Mouse (Mus musculus) left cerebral cortex, postnatal 14 days (tissue): ENCODE measurements around the gene D930007J09Rik. TPM values are rescaled to one million over a fixed set of nuclear protein-coding genes. Genes with fewer than 3 reads are reported as not detected.

Source experiments
- DNase-seq, 2 experiments: peaks; one replicate each; pipeline ENCODE4 v3.0.0; 2021 to 2022; ENCODE audit warnings: low spot score in 2 of 2, mixed read lengths in 1 of 2
- intact Hi-C: fragments of 180-260 bp; cut with DNase I; formaldehyde crosslinking; loops from one replicate; pipeline ENCODE4 v1.15.1; 2025
- long read RNA-seq, 2 experiments: library from polyadenylated mRNA; stranded (forward); transcript quantifications; one replicate each; pipeline ENCODE4 v2.0.0; 2021
- total RNA-seq, 2 experiments: library from RNA; stranded (reverse); gene quantifications; 2 replicates each; pipeline ENCODE4 v1.2.3; 2021

D930007J09Rik gene
- total RNA-seq, result 1 to 10 TPM; 1.8 TPM
- long read RNA-seq, experiment 1, result 0 reads
- long read RNA-seq, experiment 2, partial matches to known transcripts, result 0 of 2 reads
- long read RNA-seq, experiment 2, other reads (novel, unspliced or antisense), result 0 of 2 reads

DNA sequence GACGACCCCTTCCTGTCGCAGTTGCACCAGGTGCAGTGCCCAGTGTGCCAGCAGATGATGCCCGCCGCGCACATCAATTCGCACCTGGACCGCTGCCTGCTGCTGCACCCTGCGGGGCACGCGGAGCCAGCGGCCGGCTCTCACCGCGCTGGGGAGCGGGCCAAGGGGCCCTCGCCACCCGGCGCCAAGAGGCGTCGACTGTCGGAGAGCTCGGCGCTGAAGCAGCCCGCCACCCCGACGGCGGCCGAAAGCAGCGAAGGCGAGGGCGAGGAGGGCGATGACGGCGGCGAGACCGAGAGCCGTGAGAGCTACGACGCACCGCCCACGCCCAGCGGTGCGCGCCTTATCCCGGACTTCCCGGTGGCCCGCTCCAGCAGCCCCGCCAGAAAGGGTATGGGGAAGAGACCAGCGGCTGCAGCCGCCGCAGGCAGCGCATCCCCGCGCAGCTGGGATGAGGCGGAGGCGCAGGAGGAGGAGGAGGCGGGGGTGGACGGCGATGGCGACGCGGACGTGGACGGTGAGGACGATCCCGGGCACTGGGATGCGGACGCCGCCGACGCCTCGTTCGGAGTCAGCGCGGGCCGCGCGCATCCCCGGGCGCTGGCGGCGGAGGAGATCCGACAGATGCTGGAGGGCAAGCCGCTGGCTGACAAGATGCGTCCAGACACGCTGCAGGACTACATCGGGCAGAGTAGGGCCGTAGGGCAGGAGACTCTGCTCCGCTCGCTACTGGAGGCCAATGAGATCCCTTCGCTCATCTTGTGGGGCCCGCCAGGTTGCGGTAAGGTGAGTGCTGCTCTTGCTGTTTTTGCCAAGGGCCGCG, at the start of gene D930007J09Rik:
TSS of gene D930007J09Rik (minus strand) at position 591 of the 823 bp plus-strand sequence.
- DNase-seq, result peak; percentile 49 to 61
- intact Hi-C loops, result no loop called here

- intact Hi-C loops, result no loop called here
- DNase-seq, result peak; percentile 52 to 66
These were observed 49.3 kb upstream of the D930007J09Rik start for GRCm38 (mm10) chr13:32851967-32852366.

GRCm38 (mm10) chr13:32850668-32851404, 48.2 kb upstream of the D930007J09Rik start, which contains the start of gene Serpinb1a:
Serpinb1a (minus strand) TSS chr13:32851185.
- intact Hi-C loops, result no loop called here
- no peak for DNase-seq

DNA sequence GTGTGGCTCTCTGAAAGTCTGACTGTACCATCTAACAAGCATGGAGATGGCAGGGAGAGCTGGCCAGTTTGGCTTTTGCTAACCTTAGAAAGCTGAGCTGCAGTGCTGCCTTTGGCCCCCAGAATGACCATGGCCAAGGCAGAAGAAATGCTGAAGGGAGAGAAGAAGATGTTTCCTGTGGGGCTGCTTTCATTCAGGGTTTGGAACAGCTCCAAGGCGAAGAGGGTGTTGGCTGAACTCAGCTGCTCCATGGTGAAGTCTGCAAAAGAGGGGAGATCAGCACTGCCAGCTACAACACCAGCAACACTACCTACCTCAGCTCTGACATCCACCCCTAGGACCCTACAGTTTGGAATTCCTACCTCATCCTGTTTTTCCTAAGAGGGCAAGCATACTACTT, 47.5 kb upstream of the D930007J09Rik start:
- no peak for DNase-seq
- intact Hi-C loops, result no loop called here

DNA sequence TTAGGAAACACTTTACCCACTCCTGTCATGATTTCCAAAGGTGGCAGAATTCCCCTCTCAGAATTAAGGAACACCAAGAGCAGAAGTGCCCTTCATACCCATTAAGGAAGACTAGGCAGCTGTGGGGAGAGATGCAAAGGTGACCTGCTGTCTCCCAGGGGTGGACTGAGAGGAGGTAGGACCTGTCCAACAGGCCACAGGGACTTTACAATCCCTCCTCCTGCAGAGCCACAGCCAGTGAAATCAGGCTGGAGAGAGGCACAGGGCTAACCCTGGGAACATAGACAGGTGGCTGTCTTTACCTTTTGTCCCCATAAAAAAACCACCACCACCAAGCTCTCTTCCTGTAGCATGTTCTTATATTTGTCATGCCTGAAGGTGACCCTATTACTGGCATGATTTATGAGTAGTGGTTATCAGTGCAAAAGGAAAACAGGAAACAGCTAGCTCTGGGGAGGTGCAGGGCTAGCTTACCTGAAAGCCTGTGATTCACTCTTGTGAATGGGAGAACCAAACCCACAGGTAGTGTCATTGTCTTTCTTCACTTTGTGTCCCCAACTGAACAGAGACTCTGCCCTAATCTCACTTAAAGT, 47.0 kb upstream of the D930007J09Rik start:
- intact Hi-C loops, result no loop called here
- no peak for DNase-seq

DNA sequence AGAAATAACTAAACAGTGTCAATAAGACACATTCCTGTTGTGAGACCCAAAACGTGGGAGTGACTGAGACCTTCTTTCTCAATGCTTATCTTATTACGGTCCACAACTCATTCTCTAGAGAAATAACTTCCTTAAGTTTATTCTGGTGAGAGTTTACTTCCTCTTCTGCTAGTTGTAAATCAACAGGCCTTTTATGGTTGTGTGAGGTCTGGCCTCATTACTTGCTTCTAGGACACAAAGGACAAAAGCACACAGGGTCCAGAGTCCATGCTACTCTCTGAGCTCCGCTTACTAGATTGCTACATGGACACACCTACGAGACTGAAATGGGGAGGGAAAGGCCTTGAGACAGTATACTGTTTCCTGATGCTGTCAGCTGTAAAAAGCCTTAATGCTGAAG, 46.4 kb upstream of the D930007J09Rik start:
- intact Hi-C loops, result no loop called here
- no peak for DNase-seq

DNA sequence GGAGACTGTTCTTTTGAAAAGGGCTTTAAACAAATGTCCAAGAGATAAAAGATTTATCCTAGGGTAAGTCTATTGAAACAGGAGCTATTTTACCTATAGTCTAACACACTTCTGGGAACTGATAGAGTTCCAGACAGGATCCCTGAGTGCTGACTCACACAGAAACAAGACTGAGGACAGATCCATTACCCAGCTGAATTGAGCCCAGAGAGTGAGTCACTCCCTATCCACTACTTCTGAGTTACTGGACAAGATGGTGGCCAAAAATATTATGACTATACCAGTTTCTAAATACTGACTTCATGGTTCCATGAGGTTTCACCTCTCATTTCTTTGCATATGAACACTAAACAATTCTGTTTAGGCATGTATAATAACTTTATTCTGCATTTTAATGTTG, 43.6 kb upstream of the D930007J09Rik start:
- intact Hi-C loops, result no loop called here
- DNase-seq, result no peak

DNA sequence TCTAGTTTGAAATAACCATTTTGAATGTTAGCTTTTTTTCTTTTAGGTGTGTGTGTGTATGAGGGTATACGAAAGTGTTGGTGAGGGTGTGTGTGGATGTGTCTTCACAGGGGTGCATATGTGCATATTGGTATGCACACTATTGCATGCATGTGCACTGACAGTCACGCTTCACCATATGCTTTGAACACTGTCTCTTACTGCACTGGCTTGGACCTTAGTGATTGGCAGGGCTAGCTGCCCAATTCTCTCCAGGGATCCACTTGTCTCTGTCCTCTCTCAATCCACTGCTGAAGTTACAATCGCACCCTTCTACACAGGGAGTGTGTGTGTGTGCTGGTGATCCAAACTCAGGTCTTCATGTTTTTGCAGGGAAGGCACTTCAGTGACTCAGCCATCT, 38.7 kb upstream of the D930007J09Rik start:
- intact Hi-C loops, result no loop called here
- no peak for DNase-seq

DNA sequence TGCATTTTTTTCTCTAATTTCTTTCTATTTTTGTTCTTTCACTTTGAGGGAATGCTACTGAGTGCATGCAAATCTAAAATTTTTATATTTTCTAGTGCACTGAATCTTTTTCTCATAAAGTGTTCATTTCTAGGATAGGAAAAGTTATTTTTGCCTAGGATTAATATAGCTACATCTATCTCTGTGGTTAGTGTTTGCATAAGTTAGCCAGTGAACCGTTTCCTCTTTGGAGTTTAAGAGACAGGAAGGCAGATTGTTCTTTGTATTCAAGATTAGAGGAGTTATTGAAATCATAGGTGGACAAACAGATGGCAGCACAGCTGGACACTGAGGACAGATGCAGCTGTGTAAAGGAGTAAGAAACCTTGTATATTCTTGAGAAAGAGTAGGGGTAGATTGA, 36.7 kb upstream of the D930007J09Rik start:
- intact Hi-C loops, result no loop called here
- no peak for DNase-seq

- intact Hi-C loops, result no loop called here
These were observed 31.9 kb upstream of the D930007J09Rik start for GRCm38 (mm10) chr13:32834513-32834912.

DNA sequence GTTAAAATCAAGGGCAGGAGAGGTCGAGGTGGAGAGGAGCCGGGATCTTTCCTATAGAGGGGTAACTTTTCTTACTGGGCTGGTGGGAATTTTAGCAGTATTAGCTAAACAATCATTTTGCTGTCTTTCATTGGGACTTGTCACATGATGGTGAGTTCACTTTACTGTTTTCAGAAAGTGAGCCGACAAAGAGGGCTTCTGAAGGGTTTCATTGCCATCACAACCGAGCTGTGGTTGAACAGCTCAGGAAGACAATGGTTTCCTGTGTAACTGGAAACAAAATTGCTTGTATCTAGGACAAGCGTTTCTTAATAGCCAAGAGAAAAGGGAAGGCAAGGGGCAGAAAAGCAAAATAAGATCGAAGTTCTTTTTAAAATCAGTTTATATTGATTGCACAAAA, 30.6 kb upstream of the D930007J09Rik start:
- intact Hi-C loops, result no loop called here
- DNase-seq, result no peak

More at GRCm38 (mm10) chr13:32834513-32834912, 31.9 kb upstream of the D930007J09Rik start:
- DNase-seq, result no peak

DNA sequence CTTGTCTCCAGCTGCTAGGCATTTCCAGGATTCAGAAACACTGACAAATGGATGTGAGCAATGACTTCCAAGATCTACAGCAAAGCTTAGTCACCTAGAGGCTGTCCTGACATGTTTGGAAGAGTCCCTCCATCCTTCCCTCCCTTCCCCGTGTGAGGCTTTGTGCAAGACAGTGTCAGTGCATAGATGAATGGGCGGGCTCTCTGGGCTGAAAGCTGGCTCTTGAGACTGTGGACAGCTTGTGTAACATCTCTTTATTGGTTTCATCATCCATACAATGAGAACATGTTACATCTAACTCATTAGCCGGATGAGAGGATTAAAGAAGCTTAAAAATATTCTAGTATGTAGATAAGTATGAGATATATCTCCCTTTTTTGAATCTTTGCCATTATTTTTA, 30.1 kb upstream of the D930007J09Rik start:
- intact Hi-C loops, result no loop called here
- DNase-seq, result peak in 1 of 2 experiments; percentile 18

GRCm38 (mm10) chr13:32831505-32832273, 29.0 kb upstream of the D930007J09Rik start:
- DNase-seq, result no peak
- intact Hi-C loops, result no loop called here

DNA sequence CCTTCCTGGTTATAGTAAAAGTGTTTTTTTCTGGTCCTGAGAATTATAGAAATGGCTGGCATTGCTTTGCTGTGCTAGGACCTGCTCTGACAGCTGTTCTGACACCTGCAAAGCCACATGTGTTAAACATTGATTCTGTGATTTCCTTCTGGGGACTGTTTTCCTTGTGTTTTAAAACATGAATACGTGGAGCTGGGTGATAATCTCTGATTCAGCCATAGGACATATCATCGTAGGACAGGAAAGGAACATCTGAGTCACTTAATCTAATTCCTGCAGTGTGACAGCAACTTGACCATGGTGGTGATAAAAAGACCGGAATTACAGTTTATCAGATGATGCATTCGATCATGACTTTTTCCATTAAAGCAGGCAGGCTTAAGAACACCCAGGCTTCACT, 26.2 kb upstream of the D930007J09Rik start:
- DNase-seq, result no peak
- intact Hi-C loops, result no loop called here

GRCm38 (mm10) chr13:32827951-32828350, 25.3 kb upstream of the D930007J09Rik start:
- DNase-seq, result peak; percentile 63 to 65
- intact Hi-C loops, result no loop called here

- no peak for DNase-seq
- intact Hi-C loops, result no loop called here
These were observed 24.6 kb upstream of the D930007J09Rik start for GRCm38 (mm10) chr13:32827111-32827822.

- intact Hi-C loops, result no loop called here
- DNase-seq, result no peak
These were observed 22.9 kb upstream of the D930007J09Rik start for GRCm38 (mm10) chr13:32825546-32825945.
